In genomic region chr1:34536291-34536766, GRCm38 (mm10) we compare ENCODE assay signal across 11 mouse cellular contexts. TPM values are rescaled to one million over a fixed set of nuclear protein-coding genes. Genes with fewer than 3 reads are reported as not detected.
DNase-seq lines count a peak whose midpoint lies in the region; ATAC-seq lines count a peak whose summit lies in the region.
"Had no signal": no experiment of that assay in that cellular context is flagged by ENCODE, and none has a peak within 500 bp of the region (broad histone marks: within the 10 kb centered on the region; RNA-seq: fewer than 3 reads in every experiment).

No protein-coding gene starts in this region.

- no peaks in the 10 kb centered on the region for H3K36me3 ChIP-seq in heart, embryonic 14.5 days (ENCODE audit: control insufficient read depth, insufficient read depth, low read length)
- no peaks in the 10 kb centered on the region for H3K36me3 ChIP-seq in forebrain, embryonic 15.5 days
- no peaks in the 10 kb centered on the region for H3K36me3 ChIP-seq in midbrain, embryonic 10.5 days

- intact Hi-C loops in left cerebral cortex, postnatal 4 days (cut with DNase I): no loop called here

- no peak overlapping the region for H3K27ac ChIP-seq in heart, embryonic 14.5 days (replicated peaks in 1 of 2; ENCODE audit: control insufficient read depth in 1 of 2, insufficient read depth in 1 of 2, low read depth in 2 of 2, low read length in 2 of 2)
- no peak overlapping the region for H3K27ac ChIP-seq in forebrain, embryonic 15.5 days (replicated peaks)
- no peak overlapping the region for H3K27ac ChIP-seq in midbrain, embryonic 10.5 days (replicated peaks)

- peaks cover 22% of the 10 kb centered on the region for H3K27me3 ChIP-seq in heart, embryonic 14.5 days (ENCODE audit: control insufficient read depth, insufficient read depth, low read length)
- peaks cover 33% of the 10 kb centered on the region for H3K27me3 ChIP-seq in forebrain, embryonic 15.5 days
- H3K27me3 ChIP-seq in midbrain, embryonic 10.5 days (ENCODE audit: low read depth, poor library complexity, severe bottlenecking): peaks cover 47% of the 10 kb centered on the region

- no peak for DNase-seq in heart, postnatal 4 days
- peak; percentile 20 for DNase-seq in ES-CJ7 (ENCODE audit: low read depth, low spot score)
- peak; percentile 28 for DNase-seq in midbrain, embryonic 10.5 days (ENCODE audit: low spot score)
- DNase-seq in spleen, postnatal 36 days (ENCODE audit: low spot score in 2 of 2): no peak
- DNase-seq in urinary bladder, postnatal 10 days (ENCODE audit: low spot score): no peak
- no peak for DNase-seq in left cerebral cortex, postnatal 4 days

- peak overlapping the region; percentile 59 for H3K4me2 ChIP-seq in heart, embryonic 14.5 days (ENCODE audit: low read length)
- peak overlapping the region; percentile 27 for H3K4me2 ChIP-seq in forebrain, embryonic 15.5 days (replicated peaks)

- WGBS in heart, embryonic 14.5 days: 3% methylated on average over 14 of the region's 14 CpGs
- 3% methylated on average over 14 of the region's 14 CpGs for WGBS in forebrain, embryonic 15.5 days
- WGBS in midbrain, embryonic 10.5 days: 3% methylated on average over 14 of the region's 14 CpGs

- ATAC-seq in heart, embryonic 14.5 days (ENCODE audit: insufficient number of reproducible peaks, insufficient read depth, low FRiP score, low read depth): no peak
- no peak for ATAC-seq in forebrain, embryonic 15.5 days (replicated peaks)

- 0 out of 2 replicates have a peak overlapping the region, but pooled peaks have one; percentile 11 for H3K9ac ChIP-seq in heart, embryonic 14.5 days (ENCODE audit: low read length)
- H3K9ac ChIP-seq in forebrain, embryonic 15.5 days (replicated peaks): no peak overlapping the region

- no peaks in the 10 kb centered on the region for H3K9me3 ChIP-seq in heart, embryonic 14.5 days (ENCODE audit: control insufficient read depth, low read length)
- no peaks in the 10 kb centered on the region for H3K9me3 ChIP-seq in forebrain, embryonic 15.5 days
- no peaks in the 10 kb centered on the region for H3K9me3 ChIP-seq in midbrain, embryonic 10.5 days (replicated peaks)

- peaks cover 2 to 4% of the 10 kb centered on the region in 2 experiments; a peak in 2 of 4 replicates for H3K4me1 ChIP-seq in heart, embryonic 14.5 days (ENCODE audit: control insufficient read depth in 2 of 2, insufficient read depth in 2 of 2, low read length in 2 of 2)
- peaks cover 7% of the 10 kb centered on the region for H3K4me1 ChIP-seq in forebrain, embryonic 15.5 days
- H3K4me1 ChIP-seq in midbrain, embryonic 10.5 days: peaks cover 12% of the 10 kb centered on the region

- peak overlapping the region; percentile 0 to 20; a peak in 3 of 4 replicates for H3K4me3 ChIP-seq in heart, embryonic 14.5 days (ENCODE audit: control insufficient read depth in 1 of 2, insufficient read depth in 1 of 2, low read depth in 1 of 2, low read length in 2 of 2)
- no peak overlapping the region for H3K4me3 ChIP-seq in forebrain, embryonic 15.5 days
- H3K4me3 ChIP-seq in midbrain, embryonic 10.5 days: peak overlapping the region; percentile 34

RNA-seq across cellular contexts. Expression of gene Cfc1, which starts 0.9 kb away (rescaled TPM):
- polyA plus RNA-seq in heart, embryonic 14.5 days (2014; fragmentation: Nextera tagmentation; extraction: Ambion mirVana): 0.46 TPM in 1 of 2 replicates, not detected in the other
- not detected for total RNA-seq in heart, postnatal 4 days (2021)
- polyA plus RNA-seq in forebrain, embryonic 15.5 days (2015; fragmentation: Nextera tagmentation; extraction: Ambion mirVana): not detected in 2 replicates
- polyA plus RNA-seq in midbrain, embryonic 10.5 days (2016; fragmentation: Nextera tagmentation; extraction: Ambion mirVana): not detected in 2 replicates
- not detected for total RNA-seq in left cerebral cortex, postnatal 4 days (2021)
- total RNA-seq: left cerebral cortex, postnatal 25 days; neutrophil, adult 5-6 weeks had no signal
- polyA plus RNA-seq: C2C12 had no signal

RNA-seq across cellular contexts. Expression of gene Prss40, which starts 24.4 kb away (rescaled TPM):
- not detected in 2 replicates for polyA plus RNA-seq in heart, embryonic 14.5 days (2014; fragmentation: Nextera tagmentation; extraction: Ambion mirVana)
- not detected for total RNA-seq in heart, postnatal 4 days (2021)
- not detected in 2 replicates for polyA plus RNA-seq in forebrain, embryonic 15.5 days (2015; fragmentation: Nextera tagmentation; extraction: Ambion mirVana)
- polyA plus RNA-seq in midbrain, embryonic 10.5 days (2016; fragmentation: Nextera tagmentation; extraction: Ambion mirVana): not detected in 2 replicates
- not detected for total RNA-seq in left cerebral cortex, postnatal 4 days (2021)
- total RNA-seq: left cerebral cortex, postnatal 25 days; neutrophil, adult 5-6 weeks had no signal
- polyA plus RNA-seq: C2C12 had no signal

RNA-seq across cellular contexts. Expression of gene Prss39, which starts 38.1 kb away (rescaled TPM):
- polyA plus RNA-seq in heart, embryonic 14.5 days (2014; fragmentation: Nextera tagmentation; extraction: Ambion mirVana): not detected in 2 replicates
- not detected for total RNA-seq in heart, postnatal 4 days (2021)
- polyA plus RNA-seq in forebrain, embryonic 15.5 days (2015; fragmentation: Nextera tagmentation; extraction: Ambion mirVana): not detected in 2 replicates
- not detected in 2 replicates for polyA plus RNA-seq in midbrain, embryonic 10.5 days (2016; fragmentation: Nextera tagmentation; extraction: Ambion mirVana)
- not detected for total RNA-seq in left cerebral cortex, postnatal 4 days (2021)
- total RNA-seq: left cerebral cortex, postnatal 25 days; neutrophil, adult 5-6 weeks had no signal
- polyA plus RNA-seq: C2C12 had no signal

RNA-seq across cellular contexts. Expression of gene Amer3, which starts 43.1 kb away (rescaled TPM):
- polyA plus RNA-seq in heart, embryonic 14.5 days (2014; fragmentation: Nextera tagmentation; extraction: Ambion mirVana): not detected in 2 replicates
- total RNA-seq in heart, postnatal 4 days (2021): not detected
- polyA plus RNA-seq in forebrain, embryonic 15.5 days (2015; fragmentation: Nextera tagmentation; extraction: Ambion mirVana): 24.0 and 24.2 TPM in 2 replicates
- 1.3 and 3.4 TPM in 2 replicates for polyA plus RNA-seq in midbrain, embryonic 10.5 days (2016; fragmentation: Nextera tagmentation; extraction: Ambion mirVana)
- 10 to 100 TPM; 45.0 to 47.4 TPM for total RNA-seq in left cerebral cortex, postnatal 4 days (2021)
- total RNA-seq: neutrophil, adult 5-6 weeks had no signal
- polyA plus RNA-seq: C2C12 had no signal

Comparison
In these comparisons a context has a peak if more than half of its experiments do, and no peak if none do; other contexts are left out.
1. DNase-seq: peak in ES-CJ7 (single experiment) and midbrain, embryonic 10.5 days (single experiment); none in heart, postnatal 4 days (single experiment), spleen, postnatal 36 days (0 of 2), urinary bladder, postnatal 10 days (single experiment) and left cerebral cortex, postnatal 4 days (single experiment).